Mouse (Mus musculus): Measurements from ENCODE around the gene Adprhl1. TPM values are rescaled to one million over a fixed set of nuclear protein-coding genes. Genes with fewer than 3 reads are reported as not detected.

Gene Adprhl1
- polyA plus RNA-seq, 1 experiment from 2014 or later, result not detected

GRCm38 (mm10) chr8:13204371-13205140, 49.4 kb downstream of the Adprhl1 start:
- H3K36me3 ChIP-seq (ENCODE audit: control insufficient read depth, insufficient read depth, low read length), result no peaks in the 10 kb centered on the region
- no peak overlapping the region for H3K9ac ChIP-seq (ENCODE audit: low read length)
- peaks cover 18% of the 10 kb centered on the region for H3K27me3 ChIP-seq (ENCODE audit: control insufficient read depth, insufficient read depth, low read length)
- DNase-seq (ENCODE audit: low spot score, missing footprints), result no peak
- H3K4me3 ChIP-seq (ENCODE audit: low read depth, low read length), result no peak overlapping the region
- no peak overlapping the region for H3K27ac ChIP-seq (ENCODE audit: low read depth, low read length)
- no peaks in the 10 kb centered on the region for H3K9me3 ChIP-seq (ENCODE audit: control insufficient read depth, low read length)
- 72% methylated on average over 12 of the region's 12 CpGs for WGBS
- no peak for ATAC-seq (ENCODE audit: low FRiP score)
- H3K4me2 ChIP-seq, result no peak overlapping the region
- peaks cover 6% of the 10 kb centered on the region; the same call in 1 of the 2 replicates for H3K4me1 ChIP-seq (ENCODE audit: control insufficient read depth, insufficient read depth, low read length)

DNA sequence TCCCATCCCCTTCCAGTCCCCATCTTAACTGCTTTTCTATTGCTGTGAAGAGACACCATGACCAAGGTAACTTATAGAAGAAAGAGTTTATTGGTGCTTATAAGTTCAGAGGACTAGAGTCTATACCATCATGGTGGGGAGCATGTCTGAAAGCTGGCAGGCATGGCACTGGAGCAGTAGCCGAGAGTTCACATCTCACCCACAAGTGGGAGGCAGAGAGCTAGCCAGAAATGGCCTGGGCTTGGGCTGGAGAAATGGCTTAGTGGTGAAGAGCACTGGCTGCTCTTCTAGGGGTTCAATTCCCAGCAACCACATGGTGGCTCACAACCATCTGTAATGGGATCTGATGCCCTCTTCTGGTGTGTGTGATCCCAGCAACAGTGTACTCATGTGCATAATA, 50.5 kb downstream of the Adprhl1 start:
- 44% methylated on average over 1 of the region's 1 CpGs for WGBS
- Histone ChIP-seq H3K4me2 (no peak overlapping the region), H3K4me1 (ENCODE audit: control insufficient read depth, insufficient read depth, low read length) (peaks cover 6% of the 10 kb centered on the region; the same call in 1 of the 2 replicates), H3K27ac (ENCODE audit: low read depth, low read length) (no peak overlapping the region), H3K27me3 (ENCODE audit: control insufficient read depth, insufficient read depth, low read length) (peaks cover 22% of the 10 kb centered on the region), H3K36me3 (ENCODE audit: control insufficient read depth, insufficient read depth, low read length) (no peaks in the 10 kb centered on the region), H3K9me3 (ENCODE audit: control insufficient read depth, low read length) (no peaks in the 10 kb centered on the region), H3K4me3 (ENCODE audit: low read depth, low read length) (no peak overlapping the region), H3K9ac (ENCODE audit: low read length) (no peak overlapping the region)
- DNase-seq (ENCODE audit: low spot score, missing footprints) (no peak), ATAC-seq (ENCODE audit: low FRiP score) (no peak)

DNA sequence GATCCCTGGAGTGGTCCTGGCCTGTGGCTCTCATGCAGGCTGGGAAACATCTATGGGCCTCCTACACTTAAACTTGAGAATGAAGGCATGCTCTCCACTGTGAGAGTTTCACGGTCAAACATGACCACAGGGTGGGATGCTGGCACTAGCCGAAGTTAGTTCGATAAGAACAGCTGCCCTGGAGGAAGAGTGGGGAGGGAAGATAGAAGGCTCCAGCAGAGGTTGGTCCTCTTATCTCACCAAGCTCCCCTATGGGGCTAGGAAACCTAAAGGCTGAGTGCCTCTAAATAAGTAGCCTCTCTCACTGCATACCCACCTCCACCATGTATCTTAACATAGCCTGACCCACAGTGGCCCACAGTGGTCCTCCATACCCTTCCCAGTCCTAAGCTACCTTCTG, 51.2 kb downstream of the Adprhl1 start:
- DNase-seq (ENCODE audit: low spot score, missing footprints), result no peak
- 89% methylated on average over 3 of the region's 3 CpGs for WGBS
- Histone ChIP-seq H3K36me3 (ENCODE audit: control insufficient read depth, insufficient read depth, low read length) (no peaks in the 10 kb centered on the region), H3K4me1 (ENCODE audit: control insufficient read depth, insufficient read depth, low read length) (peaks cover 6% of the 10 kb centered on the region; the same call in 1 of the 2 replicates), H3K4me2 (no peak overlapping the region), H3K27me3 (ENCODE audit: control insufficient read depth, insufficient read depth, low read length) (peaks cover 22% of the 10 kb centered on the region), H3K9me3 (ENCODE audit: control insufficient read depth, low read length) (no peaks in the 10 kb centered on the region), H3K4me3 (ENCODE audit: low read depth, low read length) (no peak overlapping the region), H3K9ac (ENCODE audit: low read length) (no peak overlapping the region), H3K27ac (ENCODE audit: low read depth, low read length) (no peak overlapping the region)
- no peak for ATAC-seq (ENCODE audit: low FRiP score)

GRCm38 (mm10) chr8:13202041-13202440, 51.9 kb downstream of the Adprhl1 start:
- Histone ChIP-seq H3K36me3 (ENCODE audit: control insufficient read depth, insufficient read depth, low read length) (no peaks in the 10 kb centered on the region), H3K9ac (ENCODE audit: low read length) (no peak overlapping the region), H3K4me2 (no peak overlapping the region), H3K27me3 (ENCODE audit: control insufficient read depth, insufficient read depth, low read length) (peaks cover 22% of the 10 kb centered on the region), H3K4me3 (ENCODE audit: low read depth, low read length) (no peak overlapping the region), H3K4me1 (ENCODE audit: control insufficient read depth, insufficient read depth, low read length) (peaks cover 6% of the 10 kb centered on the region; the same call in 1 of the 2 replicates), H3K27ac (ENCODE audit: low read depth, low read length) (no peak overlapping the region), H3K9me3 (ENCODE audit: control insufficient read depth, low read length) (no peaks in the 10 kb centered on the region)
- 59% methylated on average over 3 of the region's 3 CpGs for WGBS
- DNase-seq (ENCODE audit: low spot score, missing footprints) (no peak), ATAC-seq (ENCODE audit: low FRiP score) (no peak)

GRCm38 (mm10) chr8:13201013-13201334, 53.0 kb downstream of the Adprhl1 start:
- Histone ChIP-seq H3K36me3 (ENCODE audit: control insufficient read depth, insufficient read depth, low read length) (no peaks in the 10 kb centered on the region), H3K9me3 (ENCODE audit: control insufficient read depth, low read length) (no peaks in the 10 kb centered on the region), H3K4me3 (ENCODE audit: low read depth, low read length) (peak overlapping the region; percentile 78), H3K9ac (ENCODE audit: low read length) (peak overlapping the region; percentile 14; the same call in 1 of the 2 replicates), H3K4me2 (peak overlapping the region; percentile 90), H3K27ac (ENCODE audit: low read depth, low read length) (no peak overlapping the region), H3K27me3 (ENCODE audit: control insufficient read depth, insufficient read depth, low read length) (peaks cover 22% of the 10 kb centered on the region), H3K4me1 (ENCODE audit: control insufficient read depth, insufficient read depth, low read length) (peaks cover 6% of the 10 kb centered on the region; the same call in 1 of the 2 replicates)
- DNase-seq (ENCODE audit: low spot score, missing footprints) (peak; percentile 90), ATAC-seq (ENCODE audit: low FRiP score) (peak; percentile 43; the same call in 1 of the 2 replicates)
- 2% methylated on average over 18 of the region's 18 CpGs for WGBS

- peak within 1 kb of the TSS; percentile 90 for H3K4me2 ChIP-seq
- no peaks in the 10 kb centered on the region for H3K36me3 ChIP-seq (ENCODE audit: control insufficient read depth, insufficient read depth, low read length)
- 1% methylated on average over 58 of the region's 58 CpGs for WGBS
Measured at GRCm38 (mm10) chr8:13200301-13201012, 53.5 kb downstream of the Adprhl1 start, which contains the start of gene Grtp1. TSS of gene Grtp1 (minus strand) at chr8:13200620.

DNA sequence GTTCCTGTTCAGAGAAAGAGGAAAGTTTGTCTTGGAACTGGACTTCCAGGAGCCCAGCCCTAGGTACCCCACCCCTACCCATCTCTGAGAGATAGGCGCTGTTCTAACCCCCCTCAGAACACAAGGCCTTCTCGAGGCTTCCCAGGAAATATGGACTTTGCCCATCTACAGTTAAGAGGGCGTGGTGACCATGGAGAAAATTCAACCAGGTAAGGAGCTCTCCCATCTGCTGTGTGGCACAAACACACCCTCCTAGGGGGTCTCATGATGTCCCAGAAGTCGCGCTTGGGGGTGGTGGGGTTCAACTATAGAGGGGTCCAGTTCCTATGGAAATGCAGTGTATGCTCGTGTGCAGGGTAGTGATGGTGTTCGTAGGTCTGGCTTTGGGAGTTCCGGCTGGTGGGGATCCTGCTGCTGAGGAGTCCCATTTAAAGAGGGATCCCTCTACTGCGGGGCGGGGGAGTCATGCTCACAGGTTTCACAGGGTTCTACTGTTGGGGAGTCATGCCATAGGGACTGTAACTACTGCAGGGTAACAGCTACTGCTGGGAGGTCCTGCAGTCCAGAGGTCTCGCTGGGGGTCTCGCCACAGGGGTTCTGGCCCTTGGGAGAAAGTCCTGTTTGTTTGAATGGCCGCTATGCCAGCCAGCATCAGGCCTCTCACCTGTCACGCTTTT, 54.4 kb downstream of the Adprhl1 start:
- ATAC-seq (ENCODE audit: low FRiP score), result no peak

More at GRCm38 (mm10) chr8:13200301-13201012, 53.5 kb downstream of the Adprhl1 start, which contains the start of gene Grtp1:
- peak within 1 kb of the TSS; percentile 78 for H3K4me3 ChIP-seq (ENCODE audit: low read depth, low read length)
- no peak within 1 kb of the TSS for H3K27ac ChIP-seq (ENCODE audit: low read depth, low read length)
- ATAC-seq (ENCODE audit: low FRiP score), result peak; percentile 87
- H3K27me3 ChIP-seq (ENCODE audit: control insufficient read depth, insufficient read depth, low read length), result peaks cover 22% of the 10 kb centered on the region
- H3K4me1 ChIP-seq (ENCODE audit: control insufficient read depth, insufficient read depth, low read length), result peaks cover 6% of the 10 kb centered on the region; the same call in 1 of the 2 replicates
- H3K9me3 ChIP-seq (ENCODE audit: control insufficient read depth, low read length), result no peaks in the 10 kb centered on the region
- peak; percentile 95 for DNase-seq (ENCODE audit: low spot score, missing footprints)
- H3K9ac ChIP-seq (ENCODE audit: low read length), result peak within 1 kb of the TSS; percentile 74

DNA sequence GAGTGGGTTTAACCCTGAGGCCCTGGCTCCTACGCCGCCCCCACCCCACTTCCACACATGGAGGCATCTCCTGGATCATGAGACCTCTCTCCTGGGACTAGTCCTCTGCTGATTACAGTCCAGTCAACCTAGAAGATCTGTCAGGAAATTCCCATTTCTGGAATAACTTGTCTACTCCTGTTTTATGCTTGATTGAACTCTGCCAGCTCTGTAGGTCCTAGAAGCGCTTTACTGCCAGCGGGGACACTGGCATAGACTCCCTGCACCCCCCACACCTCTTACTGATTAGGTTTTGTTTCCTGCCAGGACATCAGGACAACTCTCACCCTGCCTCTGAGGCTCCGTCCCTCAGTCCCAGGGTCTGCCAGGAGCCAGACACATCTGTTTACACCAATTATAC, 56.5 kb downstream of the Adprhl1 start:
- peaks cover 18% of the 10 kb centered on the region for H3K27me3 ChIP-seq (ENCODE audit: control insufficient read depth, insufficient read depth, low read length)
- no peak overlapping the region for H3K27ac ChIP-seq (ENCODE audit: low read depth, low read length)
- ATAC-seq (ENCODE audit: low FRiP score) (no peak), DNase-seq (ENCODE audit: low spot score, missing footprints) (no peak)
- no peak overlapping the region for H3K4me2 ChIP-seq
- 88% methylated on average over 5 of the region's 5 CpGs for WGBS
- H3K4me3 ChIP-seq (ENCODE audit: low read depth, low read length), result no peak overlapping the region
- peaks cover 6% of the 10 kb centered on the region; the same call in 1 of the 2 replicates for H3K4me1 ChIP-seq (ENCODE audit: control insufficient read depth, insufficient read depth, low read length)
- H3K9me3 ChIP-seq (ENCODE audit: control insufficient read depth, low read length), result no peaks in the 10 kb centered on the region
- no peaks in the 10 kb centered on the region for H3K36me3 ChIP-seq (ENCODE audit: control insufficient read depth, insufficient read depth, low read length)
- H3K9ac ChIP-seq (ENCODE audit: low read length), result no peak overlapping the region

More for the DNA sequence above, 54.4 kb downstream of the Adprhl1 start:
- DNase-seq (ENCODE audit: low spot score, missing footprints), result peak; percentile 89
- peak overlapping the region; percentile 90 for H3K4me2 ChIP-seq
- H3K36me3 ChIP-seq (ENCODE audit: control insufficient read depth, insufficient read depth, low read length), result no peaks in the 10 kb centered on the region
- WGBS, result 19% methylated on average over 14 of the region's 14 CpGs
- peak overlapping the region; percentile 78 for H3K4me3 ChIP-seq (ENCODE audit: low read depth, low read length)
- no peak overlapping the region for H3K27ac ChIP-seq (ENCODE audit: low read depth, low read length)
- H3K9ac ChIP-seq (ENCODE audit: low read length), result peak overlapping the region; percentile 74
- peaks cover 22% of the 10 kb centered on the region for H3K27me3 ChIP-seq (ENCODE audit: control insufficient read depth, insufficient read depth, low read length)
- H3K9me3 ChIP-seq (ENCODE audit: control insufficient read depth, low read length), result no peaks in the 10 kb centered on the region
- peaks cover 6% of the 10 kb centered on the region; the same call in 1 of the 2 replicates for H3K4me1 ChIP-seq (ENCODE audit: control insufficient read depth, insufficient read depth, low read length)

Measured in midbrain, embryonic 11.5 days (tissue).